Mouse (Mus musculus) stomach, postnatal 0 days (tissue): ENCODE measurements around the gene Caprin2. TPM values are rescaled to one million over a fixed set of nuclear protein-coding genes. Genes with fewer than 3 reads are reported as not detected.
"Not testable (repeated sequence)": the region's sequence is repeated elsewhere in the genome, so short reads cannot be mapped to it uniquely, and the experiment has no call there.

Source experiments
- ATAC-seq: fragments of 200-750 bp; cut with Nextera tagmentation; 2 replicates; pipeline ENCODE4 v1.8.0; 2017; ENCODE audit not compliant: low FRiP score, low TSS enrichment
- DNase-seq: peaks from one replicate; pipeline ENCODE4 v3.0.0-alpha.2; 2016; ENCODE audit warnings: low spot score
- H3K27ac ChIP-seq: fragments of 300-500 bp; sonication (generic); replicated peaks from 2 replicates; pipeline ENCODE4 v1.5.1; 2014; ENCODE audit warnings: mild to moderate bottlenecking, control low read depth
- H3K27me3 ChIP-seq: fragments of 300-500 bp; sonication (generic); 2 replicates; pipeline ENCODE4 v1.6.1; 2014; ENCODE audit warnings: low read length; ENCODE audit not compliant: control insufficient read depth, insufficient read depth
- H3K36me3 ChIP-seq: fragments of 300-500 bp; sonication (generic); 2 replicates; pipeline ENCODE4 v1.6.1; 2014; ENCODE audit warnings: low read length, mixed read lengths; ENCODE audit not compliant: control insufficient read depth, insufficient read depth
- H3K4me1 ChIP-seq: fragments of 300-500 bp; sonication (generic); replicated peaks from 2 replicates; pipeline ENCODE4 v1.6.1; 2014; ENCODE audit warnings: antibody characterized with exemption; ENCODE audit not compliant: control insufficient read depth, insufficient read depth
- H3K4me2 ChIP-seq: fragments of 300-500 bp; sonication (generic); replicated peaks from 2 replicates; pipeline ENCODE4 v1.6.1; 2014; ENCODE audit warnings: low read depth, mild to moderate bottlenecking, control low read depth, moderate library complexity
- H3K4me3 ChIP-seq: fragments of 300-500 bp; sonication (generic); 2 replicates; pipeline ENCODE4 v1.5.1; 2014; ENCODE audit warnings: low read depth, low read length, control low read depth
- H3K9ac ChIP-seq: fragments of 300-500 bp; sonication (generic); 2 replicates; pipeline ENCODE4 v1.6.1; 2014; ENCODE audit warnings: mild to moderate bottlenecking, low read length, control low read depth, mixed read lengths
- H3K9me3 ChIP-seq: fragments of 300-500 bp; sonication (generic); 2 replicates; pipeline ENCODE4 v1.6.1; 2016; ENCODE audit warnings: low read length; ENCODE audit not compliant: control insufficient read depth
- CTCF ChIP-seq: IDR thresholded peaks from 2 replicates; pipeline ENCODE4 v1.5.1; 2016; ENCODE audit warnings: antibody characterized with exemption, low read depth, mild to moderate bottlenecking, moderate library complexity
- EP300 ChIP-seq: optimal IDR thresholded peaks from 2 replicates; pipeline ENCODE3; 2016; ENCODE audit warnings: antibody characterized with exemption
- WGBS: fragments of 180-500 bp; shearing (Covaris S2); extraction: QIAGEN DNeasy Blood & Tissue Kit; methylation state at CpG from one replicate; pipeline ENCODE4 v1.1.7; 2014; 5-methylcytosine and 5-hydroxymethylcytosine counted together
- polyA plus RNA-seq: library from polyadenylated mRNA; unstranded; fragments of >200 nt; fragmentation: Nextera tagmentation; extraction: Ambion mirVana; gene quantifications from 2 replicates; pipeline ENCODE4 v1.2.1, GENCODE M21; 2015

Gene Caprin2
- polyA plus RNA-seq, 1 experiment from 2014 or later: 4.0 TPM

DNA sequence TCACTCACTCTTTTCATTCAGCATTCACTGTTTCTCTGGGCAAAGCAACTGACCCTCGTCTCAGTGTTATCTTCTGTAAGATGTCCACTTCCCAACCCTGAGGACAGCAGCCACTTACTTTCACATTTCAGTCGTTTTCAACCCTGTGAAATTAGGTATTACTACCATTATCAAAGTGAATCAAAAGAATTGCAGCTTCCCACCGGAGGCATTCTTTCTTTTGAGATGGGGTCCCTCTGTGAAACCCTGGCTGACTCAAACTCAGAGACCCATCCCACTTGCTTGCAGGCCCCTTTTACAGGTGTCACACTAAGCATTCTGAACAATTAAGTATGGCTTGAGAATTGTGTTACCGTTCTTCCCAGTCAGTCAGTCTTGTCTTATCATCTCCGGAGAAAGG lies 45.8 kb upstream of the Caprin2 start:
- Histone ChIP-seq H3K36me3 (no peaks in the 10 kb centered on the region), H3K27me3 (no peaks in the 10 kb centered on the region), H3K4me2 (no peak overlapping the region), H3K4me3 (no peak overlapping the region), H3K9ac (no peak overlapping the region), H3K4me1 (0 out of 2 replicates have a peak, but pooled peaks cover 2% of the 10 kb centered on the region), H3K27ac (no peak overlapping the region), H3K9me3 (no peaks in the 10 kb centered on the region)
- TF ChIP-seq CTCF (no peak), EP300 (no peak)
- WGBS: 61% methylated on average over 5 of the region's 5 CpGs
- no peak for ATAC-seq
- no peak for DNase-seq

DNA sequence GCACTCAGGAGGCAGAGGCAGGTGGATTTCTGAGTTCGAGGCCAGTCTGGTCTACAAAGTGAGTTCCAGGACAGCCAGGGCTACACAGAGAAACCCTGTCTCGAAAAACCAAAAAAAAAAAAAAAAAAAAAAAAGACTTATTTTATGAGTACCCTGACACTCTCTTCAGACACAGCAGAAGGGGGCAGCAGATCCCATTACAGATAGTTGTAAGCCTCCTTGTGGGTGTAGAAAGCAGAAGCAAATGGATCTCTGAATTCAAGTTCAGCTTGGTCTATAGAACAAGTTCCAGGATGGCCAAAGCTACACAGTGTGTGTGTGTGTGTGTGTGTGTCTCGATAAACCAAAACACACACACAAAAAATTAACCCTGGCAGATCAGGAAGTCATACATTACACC lies 44.3 kb upstream of the Caprin2 start:
- not testable (repeated sequence) for ATAC-seq, H3K27me3 ChIP-seq, H3K9me3 ChIP-seq, H3K4me2 ChIP-seq, H3K27ac ChIP-seq, H3K9ac ChIP-seq, H3K36me3 ChIP-seq, H3K4me1 ChIP-seq, DNase-seq, H3K4me3 ChIP-seq
- WGBS: 64% methylated on average over 2 of the region's 3 CpGs
- peak; percentile 43 for TF ChIP-seq CTCF

DNA sequence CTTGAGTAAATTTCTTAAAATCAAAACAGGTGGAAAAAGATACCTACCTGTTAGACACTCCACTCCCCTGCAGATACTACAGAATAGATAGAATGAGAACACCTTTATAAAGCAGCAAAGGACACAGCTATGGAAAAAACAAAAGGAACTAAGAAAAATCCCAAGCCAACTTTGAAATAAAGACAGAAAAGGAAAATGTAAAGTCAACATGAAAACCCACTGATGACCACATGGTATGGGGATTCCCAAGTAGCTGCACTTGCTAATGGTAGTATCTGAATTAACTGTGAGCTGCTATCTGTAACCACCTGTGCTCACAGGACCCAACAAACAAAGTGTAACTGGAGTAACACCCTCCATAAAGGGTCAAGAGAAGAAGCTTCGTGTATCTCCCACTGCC lies 41.7 kb upstream of the Caprin2 start:
- DNase-seq (no peak), ATAC-seq (no peak)
- no peaks in the 10 kb centered on the region for H3K36me3 ChIP-seq
- 28% methylated on average over 1 of the region's 1 CpGs for WGBS
- no peak overlapping the region for H3K4me2 ChIP-seq
- TF ChIP-seq EP300 (no peak), CTCF (no peak)
- no peaks in the 10 kb centered on the region for H3K4me1 ChIP-seq
- no peaks in the 10 kb centered on the region for H3K9me3 ChIP-seq
- H3K4me3 ChIP-seq: no peak overlapping the region
- no peak overlapping the region for H3K9ac ChIP-seq
- no peak overlapping the region for H3K27ac ChIP-seq
- H3K27me3 ChIP-seq: no peaks in the 10 kb centered on the region

DNA sequence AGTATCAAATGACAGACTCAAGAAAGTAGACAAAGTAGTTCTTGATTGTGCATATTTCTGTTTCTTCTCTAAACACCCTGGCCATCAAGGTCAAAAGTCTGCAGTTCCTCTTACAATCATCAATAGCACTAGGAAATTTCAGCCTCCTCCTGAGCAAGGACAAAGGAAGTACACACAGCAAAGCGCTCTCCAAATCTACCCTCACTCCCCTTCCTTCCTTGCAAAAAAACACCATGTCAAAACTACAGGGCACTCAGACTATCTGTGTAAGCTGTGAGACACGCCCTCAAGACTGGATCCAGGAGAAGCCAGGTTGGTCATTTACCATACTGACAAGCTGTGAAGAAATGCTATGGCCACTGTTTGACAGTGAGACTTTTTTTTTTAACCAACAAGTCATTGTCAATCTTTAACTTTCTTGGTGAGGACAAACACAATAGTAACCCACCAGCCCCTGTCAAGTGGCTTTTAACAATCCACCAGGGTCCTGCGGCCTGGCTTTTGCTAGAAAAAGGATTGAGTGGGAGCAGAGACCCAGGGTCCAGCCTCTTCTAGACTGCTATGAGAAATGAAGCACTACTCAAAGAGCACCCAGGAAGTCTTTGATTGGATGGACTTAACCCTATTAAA lies 39.0 kb upstream of the Caprin2 start:
- DNase-seq (no peak), ATAC-seq (no peak)
- H3K4me3 ChIP-seq: no peak overlapping the region
- H3K4me1 ChIP-seq: no peaks in the 10 kb centered on the region
- WGBS: 55% methylated on average over 3 of the region's 3 CpGs
- no peak overlapping the region for H3K4me2 ChIP-seq
- H3K27ac ChIP-seq: no peak overlapping the region
- H3K27me3 ChIP-seq: no peaks in the 10 kb centered on the region
- 0 out of 2 replicates have a peak, but pooled peaks cover 5% of the 10 kb centered on the region for H3K36me3 ChIP-seq
- no peaks in the 10 kb centered on the region for H3K9me3 ChIP-seq
- TF ChIP-seq CTCF (no peak), EP300 (no peak)
- H3K9ac ChIP-seq: no peak overlapping the region

DNA sequence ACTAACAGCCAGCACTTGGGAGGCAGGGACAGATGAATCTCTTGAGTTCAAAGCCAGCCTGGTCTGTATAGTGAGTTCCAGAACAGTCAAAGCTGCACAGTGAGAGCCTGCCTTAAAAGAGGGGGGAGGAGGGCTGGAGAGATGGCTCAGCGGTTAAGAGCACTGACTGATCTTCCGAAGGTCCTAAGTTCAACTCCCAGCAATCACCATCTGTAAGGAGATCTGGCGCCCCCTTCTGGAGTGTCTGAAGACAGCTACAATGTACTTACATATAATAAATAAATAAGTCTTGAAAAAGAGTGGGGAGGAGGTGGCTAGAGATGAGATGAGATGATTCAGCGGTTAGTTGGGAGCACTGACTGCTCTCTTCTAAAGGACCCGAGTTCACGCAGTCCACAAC lies 35.2 kb upstream of the Caprin2 start:
- H3K4me3 ChIP-seq: no peak overlapping the region
- no peak overlapping the region for H3K4me2 ChIP-seq
- ATAC-seq (no peak), DNase-seq (peak; percentile 27)
- H3K4me1 ChIP-seq: no peaks in the 10 kb centered on the region
- no peaks in the 10 kb centered on the region for H3K27me3 ChIP-seq
- WGBS: 81% methylated on average over 6 of the region's 6 CpGs
- H3K9me3 ChIP-seq: no peaks in the 10 kb centered on the region
- H3K27ac ChIP-seq: no peak overlapping the region
- TF ChIP-seq CTCF (peak; percentile 45), EP300 (no peak)
- H3K9ac ChIP-seq: no peak overlapping the region
- peaks cover 11% of the 10 kb centered on the region for H3K36me3 ChIP-seq

GRCm38 (mm10) chr6:148918841-148919398 lies 22.9 kb upstream of the Caprin2 start:
- DNase-seq (no peak), ATAC-seq (no peak)
- Histone ChIP-seq H3K27me3 (no peaks in the 10 kb centered on the region), H3K9ac (no peak overlapping the region), H3K36me3 (no peaks in the 10 kb centered on the region), H3K4me1 (no peaks in the 10 kb centered on the region), H3K9me3 (no peaks in the 10 kb centered on the region), H3K27ac (no peak overlapping the region), H3K4me3 (no peak overlapping the region), H3K4me2 (no peak overlapping the region)
- no peak for TF ChIP-seq EP300
